Mouse (Mus musculus) ES-E14 (cell line): ENCODE data around the gene Pak6. TPM values are rescaled to one million over a fixed set of nuclear protein-coding genes. Genes with fewer than 3 reads are reported as not detected.

Experiments
- DNase-seq: peaks from one replicate; pipeline ENCODE4 v3.0.0-alpha.2; 2013; ENCODE audit warnings: low read depth, low spot score
- H3K27ac ChIP-seq: 2 replicates; pipeline ENCODE4 v1.5.1; 2012; ENCODE audit warnings: low read depth, mild to moderate bottlenecking, low read length, moderate library complexity, mixed read lengths; ENCODE audit not compliant: poor library complexity, insufficient read depth, severe bottlenecking
- H3K36me3 ChIP-seq: 2 replicates; pipeline ENCODE4 v1.6.1; 2012; ENCODE audit warnings: mild to moderate bottlenecking, low read length, moderate library complexity, mixed read lengths; ENCODE audit not compliant: control insufficient read depth, poor library complexity, insufficient read depth, severe bottlenecking
- H3K4me1 ChIP-seq, 2 experiments: fragments of 150-350 bp in 1 of 2; sonication (generic) in 1 of 2; 2 replicates each; pipeline ENCODE4 v1.6.1; 2012; ENCODE audit warnings: low read length in 2 of 2, mild to moderate bottlenecking in 1 of 2, mixed read lengths in 1 of 2; ENCODE audit not compliant: control insufficient read depth in 2 of 2, insufficient read depth in 2 of 2, poor library complexity in 1 of 2
- H3K4me3 ChIP-seq, 2 experiments: fragments of 150-350 bp in 1 of 2; sonication (generic) in 1 of 2; 2 replicates each; pipeline ENCODE4 v1.5.1; 2012; ENCODE audit warnings: low read length in 2 of 2, low read depth in 1 of 2, mild to moderate bottlenecking in 1 of 2, mixed read lengths in 1 of 2; ENCODE audit not compliant: insufficient read depth in 1 of 2, poor library complexity in 1 of 2, severe bottlenecking in 1 of 2
- H3K9ac ChIP-seq: 2 replicates; pipeline ENCODE4 v1.6.1; 2012; ENCODE audit warnings: low read depth, mild to moderate bottlenecking, low read length, mixed read lengths; ENCODE audit not compliant: poor library complexity, insufficient read depth, severe bottlenecking
- H3K9me3 ChIP-seq: fragments of 150-350 bp; sonication (generic); 2 replicates; pipeline ENCODE4 v1.6.1; 2012; ENCODE audit warnings: low read depth, mild to moderate bottlenecking, low read length; ENCODE audit not compliant: control insufficient read depth, insufficient read depth
- CHD2 ChIP-seq: IDR thresholded peaks from 2 replicates; pipeline ENCODE4 v1.6.1; 2014; ENCODE audit warnings: mild to moderate bottlenecking, low read depth, low read length, inconsistent platforms
- HCFC1 ChIP-seq: IDR thresholded peaks from 2 replicates; pipeline ENCODE4 v1.6.1; 2012; ENCODE audit warnings: low read length, inconsistent platforms, borderline replicate concordance; ENCODE audit not compliant: insufficient read depth
- MAFK ChIP-seq: IDR thresholded peaks from 2 replicates; pipeline ENCODE4 v1.6.1; 2014; ENCODE audit warnings: mild to moderate bottlenecking, low read depth, low read length, inconsistent platforms; ENCODE audit not compliant: insufficient read depth
- ZC3H11A ChIP-seq: IDR thresholded peaks from 2 replicates; pipeline ENCODE4 v1.6.1; 2012; ENCODE audit warnings: low read depth, mild to moderate bottlenecking, inconsistent platforms, low read length, borderline replicate concordance
- ZNF384 ChIP-seq: IDR thresholded peaks from 2 replicates; pipeline ENCODE4 v1.6.1; 2012; ENCODE audit warnings: low read depth, low read length, inconsistent platforms
- in situ Hi-C, 2 experiments: fragments of 600-800 bp; cut with MboI; formaldehyde crosslinking; loops; one replicate each; pipeline ENCODE4 v1.15.1; 2025; ENCODE audit warnings: low sequenced_read_pairs in 2 of 2, inconsistent platforms in 1 of 2; ENCODE audit not compliant: unreplicated experiment in 2 of 2
- total RNA-seq: library from RNA; depleted of rRNA; stranded (reverse); fragments of 300-350 nt; gene quantifications from 2 replicates; pipeline ENCODE4 v1.2.3, GENCODE M21; 2012

The Pak6 gene
- total RNA-seq, 1 experiment, result 0.85 TPM

DNA sequence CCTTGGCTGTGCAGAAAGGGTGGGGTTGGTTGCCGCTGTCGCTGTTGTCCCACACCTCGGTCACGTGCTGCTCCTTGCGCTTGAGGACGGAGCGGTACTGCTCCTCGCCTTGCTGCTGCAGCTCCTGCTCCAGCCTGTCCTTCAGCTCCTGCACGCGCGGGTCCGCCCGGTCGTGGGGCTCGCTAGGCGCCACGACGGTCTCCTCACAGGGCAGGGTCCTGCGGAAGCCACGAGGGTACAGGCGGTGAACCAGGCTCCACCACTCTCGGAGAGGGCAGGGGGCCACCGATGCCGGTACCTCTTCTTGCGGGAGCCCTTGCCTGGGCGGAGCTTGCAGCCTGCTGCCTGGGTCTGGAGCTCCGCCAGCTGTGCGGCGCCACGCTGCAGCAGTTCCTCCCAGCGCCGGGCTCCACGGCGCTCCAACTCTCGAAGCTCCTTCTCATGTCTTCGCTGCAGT lies 48.0 kb downstream of the Pak6 start:
- no peak for DNase-seq
- H3K4me1 ChIP-seq, result no peaks in the 10 kb centered on the region
- in situ Hi-C loops, result no loop called here
- H3K27ac ChIP-seq, result no peak overlapping the region
- no peaks in the 10 kb centered on the region for H3K9me3 ChIP-seq
- peak overlapping the region; percentile 1 to 19; a peak in 2 of 4 replicates for H3K4me3 ChIP-seq
- H3K36me3 ChIP-seq, result no peaks in the 10 kb centered on the region
- TF ChIP-seq ZNF384 (no peak), CHD2 (no peak), ZC3H11A (no peak), MAFK (no peak), HCFC1 (no peak)
- no peak overlapping the region for H3K9ac ChIP-seq

DNA sequence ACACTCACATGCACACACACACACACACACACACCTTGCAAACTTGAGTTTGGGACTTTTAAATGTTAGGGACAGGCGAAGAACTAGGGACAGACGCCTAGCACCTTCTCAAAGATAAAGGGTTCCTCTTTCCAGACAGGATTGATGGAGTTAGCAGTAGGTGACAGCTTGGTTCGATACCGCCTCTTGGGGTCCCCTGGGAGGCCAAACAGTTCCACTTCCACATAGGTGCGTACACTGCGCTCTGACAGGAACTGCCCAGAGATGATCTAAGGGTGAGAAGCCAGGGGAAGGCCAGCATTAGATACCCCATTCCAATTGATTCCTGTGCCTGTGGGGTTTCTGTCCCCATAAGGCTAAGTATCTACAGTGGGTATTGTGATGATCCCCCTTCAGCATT lies 50.5 kb downstream of the Pak6 start:
- no peak overlapping the region for H3K27ac ChIP-seq
- no peak for DNase-seq
- no peak overlapping the region for H3K9ac ChIP-seq
- no peaks in the 10 kb centered on the region for H3K9me3 ChIP-seq
- TF ChIP-seq MAFK (no peak), ZC3H11A (no peak), HCFC1 (no peak), CHD2 (no peak), ZNF384 (no peak)
- H3K4me3 ChIP-seq, result no peak overlapping the region
- H3K4me1 ChIP-seq, result no peaks in the 10 kb centered on the region
- no peaks in the 10 kb centered on the region for H3K36me3 ChIP-seq
- in situ Hi-C loops, result no loop called here

DNA sequence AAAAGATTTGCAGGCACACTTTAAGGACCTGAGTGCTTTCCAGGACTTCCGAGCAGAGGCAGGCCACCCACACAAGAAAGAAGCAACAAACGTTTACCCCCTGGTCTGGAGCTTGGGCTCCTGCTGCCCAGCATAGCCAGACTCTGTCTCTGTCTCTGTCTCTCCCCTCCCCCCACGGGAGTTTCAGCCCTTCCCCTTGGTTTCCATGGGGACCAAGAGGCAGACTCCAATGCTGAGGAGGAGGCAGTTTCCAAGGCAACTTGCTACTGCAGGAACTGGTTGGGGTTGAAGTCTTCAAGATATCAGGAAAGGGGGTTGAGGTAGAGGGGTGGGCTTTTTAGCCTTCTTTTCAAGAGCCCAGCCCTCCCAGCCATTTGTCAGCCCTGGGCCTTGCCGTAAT lies 51.1 kb downstream of the Pak6 start:
- TF ChIP-seq CHD2 (no peak), ZNF384 (no peak), ZC3H11A (no peak), MAFK (no peak), HCFC1 (no peak)
- DNase-seq, result no peak
- no peaks in the 10 kb centered on the region for H3K9me3 ChIP-seq
- in situ Hi-C loops, result no loop called here
- no peak overlapping the region for H3K27ac ChIP-seq
- H3K4me3 ChIP-seq, result no peak overlapping the region
- no peak overlapping the region for H3K9ac ChIP-seq
- no peaks in the 10 kb centered on the region for H3K4me1 ChIP-seq
- H3K36me3 ChIP-seq, result no peaks in the 10 kb centered on the region

DNA sequence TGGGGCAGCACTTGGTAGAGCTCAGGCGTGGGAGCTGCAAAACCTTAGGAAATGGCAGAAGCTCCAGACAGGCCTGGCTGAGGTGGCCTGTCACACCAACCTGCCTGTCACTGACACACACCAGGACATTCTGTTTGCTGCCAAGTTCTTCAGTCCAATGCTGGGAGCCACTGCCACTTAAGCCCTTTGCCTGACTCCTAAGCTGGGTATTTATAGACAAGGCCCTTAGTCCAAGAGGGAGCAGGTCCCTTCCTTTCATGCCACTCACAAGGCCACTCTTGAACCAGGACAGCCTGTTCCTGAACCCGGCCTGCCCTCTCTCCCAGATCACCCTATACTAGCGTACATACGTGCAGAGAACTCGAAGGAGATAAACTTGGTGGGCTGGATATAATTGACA lies 53.6 kb downstream of the Pak6 start:
- Histone ChIP-seq H3K9ac (no peak overlapping the region), H3K27ac (no peak overlapping the region), H3K9me3 (no peaks in the 10 kb centered on the region), H3K36me3 (no peaks in the 10 kb centered on the region), H3K4me3 (no peak overlapping the region), H3K4me1 (no peaks in the 10 kb centered on the region)
- TF ChIP-seq ZC3H11A (no peak), MAFK (no peak), CHD2 (no peak), HCFC1 (no peak), ZNF384 (no peak)
- in situ Hi-C loops, result no loop called here
- DNase-seq, result no peak

DNA sequence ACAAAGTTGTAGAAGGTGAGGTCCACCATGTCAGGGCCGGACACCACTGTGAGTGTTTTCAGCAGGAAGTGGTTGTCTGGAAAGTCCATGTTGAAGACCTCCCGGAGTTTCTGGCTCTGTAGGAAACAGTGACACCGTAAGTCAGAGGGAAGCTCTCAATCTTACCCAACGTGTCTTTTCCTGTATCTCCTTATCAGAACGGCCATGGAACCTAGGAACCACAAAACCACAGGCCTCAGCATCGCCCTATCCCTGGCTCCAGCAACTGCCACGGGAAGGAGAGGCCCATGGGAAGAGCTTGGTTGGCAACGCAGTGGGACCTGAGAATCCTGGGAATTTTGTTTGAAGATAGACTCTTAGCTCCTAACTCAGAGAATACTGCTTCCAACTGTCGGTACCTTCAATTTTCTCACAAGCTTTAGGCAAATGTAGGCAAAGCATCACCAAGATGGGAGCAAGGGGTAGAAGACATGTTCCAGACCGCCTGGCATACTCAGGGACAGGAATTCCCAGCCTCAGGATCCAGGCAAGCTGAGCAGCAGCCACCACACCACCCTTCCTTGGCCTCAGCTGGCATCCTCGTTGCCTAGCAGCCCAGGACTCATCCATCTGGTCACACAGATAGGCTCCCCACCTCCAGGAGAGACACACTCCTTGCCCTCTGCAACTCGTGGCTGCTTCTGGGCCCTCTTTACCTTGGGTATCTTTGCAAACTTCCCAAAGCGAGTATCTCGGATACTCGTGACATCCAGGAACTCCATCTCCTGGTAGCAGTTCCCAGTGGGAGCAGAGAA lies 60.8 kb downstream of the Pak6 start:
- in situ Hi-C loops, result no loop called here
- no peak overlapping the region for H3K4me3 ChIP-seq
- no peak for DNase-seq
- H3K4me1 ChIP-seq, result peaks cover 0 to 4% of the 10 kb centered on the region in 2 experiments; a peak in 1 of 4 replicates
- H3K27ac ChIP-seq, result no peak overlapping the region
- H3K9ac ChIP-seq, result no peak overlapping the region
- H3K9me3 ChIP-seq, result no peaks in the 10 kb centered on the region
- no peaks in the 10 kb centered on the region for H3K36me3 ChIP-seq
- TF ChIP-seq MAFK (no peak), ZC3H11A (no peak), HCFC1 (no peak), CHD2 (no peak), ZNF384 (no peak)
